In genomic region chr17:32358943-32359340, GRCm38 (mm10) we compare ENCODE assay signal across 20 mouse cellular contexts.
"Had no signal": no experiment of that assay in that cellular context is flagged by ENCODE, and none has a peak within 500 bp of the region (broad histone marks: within the 10 kb centered on the region; RNA-seq: fewer than 3 reads in every experiment).

No protein-coding gene starts in this region.

- H3K27me3 ChIP-seq: limb, embryonic 13.5 days; liver, embryonic 12.5 days; liver, embryonic 15.5 days; lung, embryonic 15.5 days; megakaryocyte, embryonic 14.5 days; midbrain, embryonic 15.5 days; neural tube, embryonic 13.5 days had no signal

- H3K9ac ChIP-seq: limb, embryonic 13.5 days; liver, embryonic 12.5 days; liver, embryonic 15.5 days; lung, embryonic 15.5 days; midbrain, embryonic 15.5 days; neural tube, embryonic 13.5 days had no signal

- DNase-seq: kidney, adult 18-20 months; kidney, adult 9 months; kidney, postnatal 14 days; kidney, postnatal 4 days; layer of hippocampus, postnatal 36 days; liver; lung, adult 18-20 months; lung, postnatal 10 days; lung, postnatal 36 days; thymus, adult 18-20 months; thymus, postnatal 36 days had no signal

- H3K4me2 ChIP-seq: limb, embryonic 13.5 days; liver, embryonic 12.5 days; liver, embryonic 15.5 days; lung, embryonic 15.5 days; midbrain, embryonic 15.5 days; neural tube, embryonic 13.5 days had no signal

- H3K9me3 ChIP-seq: limb, embryonic 10.5 days; limb, embryonic 13.5 days; liver, embryonic 12.5 days; liver, embryonic 15.5 days; lung, embryonic 15.5 days; megakaryocyte, embryonic 14.5 days; midbrain, embryonic 10.5 days; midbrain, embryonic 15.5 days; neural tube, embryonic 13.5 days had no signal

- H3K4me3 ChIP-seq: limb, embryonic 10.5 days; limb, embryonic 13.5 days; liver, embryonic 12.5 days; liver, embryonic 15.5 days; lung, embryonic 15.5 days; megakaryocyte, embryonic 14.5 days; midbrain, embryonic 10.5 days; midbrain, embryonic 15.5 days; neural tube, embryonic 13.5 days had no signal

- ATAC-seq: liver, embryonic 12.5 days; midbrain, embryonic 15.5 days had no signal

- H3K27ac ChIP-seq: limb, embryonic 10.5 days; limb, embryonic 13.5 days; liver, embryonic 12.5 days; liver, embryonic 15.5 days; lung, embryonic 15.5 days; midbrain, embryonic 10.5 days; midbrain, embryonic 15.5 days; neural tube, embryonic 13.5 days had no signal
